Mouse (Mus musculus) CH12.LX (cell line): ENCODE data around the gene Cryge. TPM values are rescaled to one million over a fixed set of nuclear protein-coding genes. Genes with fewer than 3 reads are reported as not detected.

Experiments used
- DNase-seq: peaks from one replicate; pipeline ENCODE4 v3.0.0-alpha.2; 2013; ENCODE audit errors: extremely low read depth
- H3K27ac ChIP-seq: 2 replicates; pipeline ENCODE4 v1.5.1; 2012; ENCODE audit warnings: low read depth, mild to moderate bottlenecking, control low read depth, moderate library complexity; ENCODE audit not compliant: insufficient read depth
- H3K27me3 ChIP-seq: replicated peaks from 2 replicates; pipeline ENCODE3; 2012; ENCODE audit warnings: inconsistent platforms
- H3K36me3 ChIP-seq, 2 experiments: replicated peaks in 1 of 2; 2 replicates each; pipeline versions ENCODE3 to v1.6.1; 2012; ENCODE audit warnings: inconsistent platforms in 1 of 2, low read length in 1 of 2, mild to moderate bottlenecking in 1 of 2, mixed read lengths in 1 of 2, moderate library complexity in 1 of 2; ENCODE audit not compliant: control insufficient read depth in 1 of 2, insufficient read depth in 1 of 2
- H3K4me1 ChIP-seq, 2 experiments: 2 replicates each; pipeline ENCODE4 v1.6.1; 2012; ENCODE audit warnings: inconsistent platforms in 1 of 2, moderate library complexity in 1 of 2; ENCODE audit not compliant: insufficient read depth in 2 of 2, control insufficient read depth in 1 of 2
- H3K4me2 ChIP-seq: 2 replicates; pipeline ENCODE4 v1.6.1; 2012; ENCODE audit warnings: low read depth, mild to moderate bottlenecking, control low read depth; ENCODE audit not compliant: poor library complexity, insufficient read depth, severe bottlenecking
- H3K4me3 ChIP-seq, 3 experiments: fragments of 150-350 bp in 1 of 3; sonication (generic) in 1 of 3; replicated peaks in 1 of 3; 2 replicates each; pipeline versions ENCODE3 to v1.5.1; 2011 to 2012; ENCODE audit warnings: low read depth in 2 of 3, low read length in 2 of 3, mild to moderate bottlenecking in 2 of 3, moderate library complexity in 2 of 3, control low read depth in 1 of 3, improper control_type of control experiment in 1 of 3, inconsistent platforms in 1 of 3, mixed read lengths in 1 of 3; ENCODE audit not compliant: poor library complexity in 1 of 3
- H3K79me2 ChIP-seq: replicated peaks from 2 replicates; pipeline ENCODE4 v1.6.1; 2012; ENCODE audit warnings: mild to moderate bottlenecking, moderate library complexity; ENCODE audit not compliant: control insufficient read depth, poor library complexity, insufficient read depth, severe bottlenecking; ENCODE audit errors: extremely low read depth
- H3K9ac ChIP-seq: 2 replicates; pipeline ENCODE4 v1.6.1; 2012; ENCODE audit warnings: low read depth, mild to moderate bottlenecking, control low read depth, moderate library complexity; ENCODE audit not compliant: insufficient read depth
- H3K9me3 ChIP-seq: replicated peaks from 2 replicates; pipeline ENCODE3; 2012; ENCODE audit warnings: low read length, inconsistent platforms, mixed read lengths
- BHLHE40 ChIP-seq: IDR thresholded peaks from 2 replicates; pipeline ENCODE4 v1.6.1; 2011; ENCODE audit warnings: mild to moderate bottlenecking, low read depth, low read length, improper control_type of control experiment
- CTCF ChIP-seq, 2 experiments: IDR thresholded peaks in 1 of 2; conservative IDR thresholded peaks in 1 of 2; 2 replicates each; pipeline ENCODE4 v1.5.1; 2011 to 2012; ENCODE audit warnings: low read depth in 2 of 2, low read length in 2 of 2, improper control_type of control experiment in 1 of 2, inconsistent platforms in 1 of 2, mild to moderate bottlenecking in 1 of 2, moderate library complexity in 1 of 2
- ELF1 ChIP-seq: IDR thresholded peaks from 2 replicates; pipeline ENCODE4 v1.6.1; 2014; ENCODE audit warnings: low read depth, mild to moderate bottlenecking, inconsistent platforms, low read length, improper control_type of control experiment
- GABPA ChIP-seq: IDR thresholded peaks from 2 replicates; pipeline ENCODE4 v1.6.1; 2012; ENCODE audit warnings: low read depth, low read length, improper control_type of control experiment, inconsistent platforms; ENCODE audit not compliant: insufficient replicate concordance
- IRF4 ChIP-seq: IDR thresholded peaks from 2 replicates; pipeline ENCODE4 v1.6.1; 2014; ENCODE audit warnings: low read depth, mild to moderate bottlenecking, inconsistent platforms, low read length, improper control_type of control experiment
- JUN ChIP-seq: IDR thresholded peaks from 2 replicates; pipeline ENCODE4 v1.6.1; 2011; ENCODE audit warnings: low read depth, mild to moderate bottlenecking, low read length, improper control_type of control experiment, moderate library complexity; ENCODE audit not compliant: insufficient read depth
- JUND ChIP-seq: conservative IDR thresholded peaks from 2 replicates; pipeline ENCODE4 v1.6.1; 2011; ENCODE audit warnings: low read depth, low read length, improper control_type of control experiment
- MAFK ChIP-seq: IDR thresholded peaks from 2 replicates; pipeline ENCODE4 v1.6.1; 2011; ENCODE audit warnings: low read length, improper control_type of control experiment; ENCODE audit not compliant: insufficient replicate concordance
- MXI1 ChIP-seq: IDR thresholded peaks from 2 replicates; pipeline ENCODE4 v1.6.1; 2011; ENCODE audit warnings: mild to moderate bottlenecking, low read depth, low read length, improper control_type of control experiment
- NELFE ChIP-seq: IDR thresholded peaks from 2 replicates; pipeline ENCODE4 v1.6.1; 2011; ENCODE audit warnings: low read depth, low read length, improper control_type of control experiment
- PAX5 ChIP-seq: IDR thresholded peaks from 2 replicates; pipeline ENCODE4 v1.6.1; 2012; ENCODE audit warnings: low read length, inconsistent platforms, mixed read lengths
- POLR2A ChIP-seq: IDR thresholded peaks from 2 replicates; pipeline ENCODE4 v1.6.1; 2011; ENCODE audit warnings: low read depth, mild to moderate bottlenecking, improper control_type of control experiment, low read length
- RAD21 ChIP-seq: IDR thresholded peaks from 2 replicates; pipeline ENCODE4 v1.6.1; 2011; ENCODE audit warnings: low read depth, mild to moderate bottlenecking, low read length, improper control_type of control experiment, moderate library complexity
- RCOR1 ChIP-seq: conservative IDR thresholded peaks from 2 replicates; pipeline ENCODE4 v1.6.1; 2012; ENCODE audit warnings: low read depth, mild to moderate bottlenecking, inconsistent platforms, low read length, improper control_type of control experiment
- SIN3A ChIP-seq: IDR thresholded peaks from 2 replicates; pipeline ENCODE4 v1.6.1; 2012; ENCODE audit warnings: low read length, improper control_type of control experiment, inconsistent platforms
- SMC3 ChIP-seq: IDR thresholded peaks from 2 replicates; pipeline ENCODE4 v1.6.1; 2011; ENCODE audit warnings: low read depth, low read length, improper control_type of control experiment
- USF1 ChIP-seq: IDR thresholded peaks from 2 replicates; pipeline ENCODE4 v1.6.1; 2014; ENCODE audit warnings: low read depth, mild to moderate bottlenecking, inconsistent platforms, low read length, improper control_type of control experiment
- USF2 ChIP-seq: conservative IDR thresholded peaks from 2 replicates; pipeline ENCODE4 v1.6.1; 2011; ENCODE audit warnings: low read depth, low read length, improper control_type of control experiment
- ZC3H11A ChIP-seq: IDR thresholded peaks from 2 replicates; pipeline ENCODE4 v1.6.1; 2012; ENCODE audit warnings: low read depth, mild to moderate bottlenecking, inconsistent platforms, low read length, improper control_type of control experiment
- ZKSCAN1 ChIP-seq: IDR thresholded peaks from 2 replicates; pipeline ENCODE4 v1.6.1; 2012; ENCODE audit warnings: low read depth, inconsistent platforms, low read length, improper control_type of control experiment, borderline replicate concordance
- ZMIZ1 ChIP-seq: IDR thresholded peaks from 2 replicates; pipeline ENCODE4 v1.6.1; 2012; ENCODE audit warnings: low read depth, mild to moderate bottlenecking, inconsistent platforms, low read length, improper control_type of control experiment
- ZNF384 ChIP-seq: IDR thresholded peaks from 2 replicates; pipeline ENCODE4 v1.6.1; 2012; ENCODE audit warnings: low read depth, low read length, improper control_type of control experiment, inconsistent platforms
- dilution Hi-C: fragments of 300-500 bp; cut with MboI; formaldehyde crosslinking; loops from 2 replicates; pipeline ENCODE4 v1.14.3; 2020; ENCODE audit warnings: low sequenced_read_pairs; ENCODE audit not compliant: extremely low pct_unique_long_range_greater_than_20kb, extremely low pct_ligation_motif_present
- in situ Hi-C: fragments of 300-500 bp; cut with MboI; formaldehyde crosslinking; loops from 3 replicates; pipeline ENCODE4 v1.14.3; 2019; ENCODE audit warnings: low sequenced_read_pairs, low pct_ligation_motif_present, low pct_unique_long_range_greater_than_20kb, mixed read lengths
- polyA plus RNA-seq: library from polyadenylated mRNA; unstranded; fragments of >175 nt; gene quantifications from 2 replicates; pipeline ENCODE4 v1.2.1, GENCODE M21; 2012; ENCODE audit warnings: low read depth; ENCODE audit not compliant: insufficient read length
- total RNA-seq, 2 experiments: library from RNA; depleted of rRNA; stranded (reverse); fragments of 300-350 nt in 1 of 2; fragments of >200 nt in 1 of 2; gene quantifications; 2 replicates each; pipeline ENCODE4 v1.2.3; 2012 to 2014

The Cryge gene
- total and polyA plus RNA-seq, 3 experiments = not detected

DNA sequence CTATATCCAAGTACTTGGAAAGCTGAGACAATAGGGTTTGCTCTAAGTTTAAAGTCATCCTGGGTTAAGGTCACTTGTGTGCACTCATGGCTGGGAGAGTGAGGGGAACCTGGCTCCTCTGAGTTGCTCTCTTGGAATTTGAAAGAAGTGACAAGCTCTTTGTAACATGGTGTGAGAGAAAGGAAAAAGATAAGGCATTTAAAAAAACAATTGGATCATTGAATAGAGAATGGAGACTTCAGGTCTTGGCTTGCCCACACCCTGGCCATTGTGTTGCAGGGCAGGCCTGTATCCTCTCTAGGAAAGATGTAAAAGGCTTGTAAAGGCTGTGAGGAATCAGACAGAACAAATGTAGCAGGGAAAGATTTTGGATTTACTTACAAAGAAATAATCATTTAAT lies 16.9 kb upstream of the Cryge start (continued):
- TF ChIP-seq ZNF384 = no peak

DNA sequence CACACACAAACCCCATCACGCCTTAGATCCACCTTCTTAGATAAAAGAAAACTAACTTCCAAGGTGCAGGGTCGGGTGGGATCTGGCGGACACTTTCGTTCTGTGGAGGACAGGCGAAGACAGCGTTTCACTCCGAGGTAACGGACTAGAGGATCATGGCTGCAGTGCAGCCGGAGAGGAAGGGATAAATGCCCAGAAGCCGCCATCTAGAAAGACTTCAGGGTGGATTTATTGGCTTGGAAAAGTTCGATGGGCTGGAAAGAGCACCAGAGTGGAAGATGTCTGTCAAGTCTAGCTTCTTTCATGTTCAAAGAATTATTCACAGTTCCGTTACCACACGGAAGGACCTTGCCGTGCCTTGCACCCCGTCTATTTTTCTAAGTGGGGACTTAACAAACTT lies 13.3 kb upstream of the Cryge start:
- in situ Hi-C loops = no loop called here
- Histone ChIP-seq H3K4me1 (peaks cover 0 to 20% of the 10 kb centered on the region in 2 experiments; a peak in 3 of 4 replicates), H3K79me2 (no peaks in the 10 kb centered on the region), H3K4me3 (no peak overlapping the region), H3K27ac (no peak overlapping the region), H3K4me2 (no peak overlapping the region), H3K27me3 (no peaks in the 10 kb centered on the region), H3K9me3 (peaks cover 2% of the 10 kb centered on the region), H3K9ac (no peak overlapping the region), H3K36me3 (no peaks in the 10 kb centered on the region)
- dilution Hi-C loops = no loop called here
- TF ChIP-seq PAX5 (no peak), IRF4 (no peak), MXI1 (no peak), CTCF (conservative IDR thresholded peaks at IDR 0.05 in 1 of 2, IDR thresholded peaks at IDR 0.05 in 1 of 2; ENCODE audit: low read depth in 2 of 2, low read length in 2 of 2) (no peak), ZKSCAN1 (no peak), POLR2A (no peak), JUND (no peak), ZC3H11A (no peak), ZMIZ1 (no peak), JUN (no peak), RCOR1 (no peak), USF2 (no peak)
- DNase-seq = no peak

DNA sequence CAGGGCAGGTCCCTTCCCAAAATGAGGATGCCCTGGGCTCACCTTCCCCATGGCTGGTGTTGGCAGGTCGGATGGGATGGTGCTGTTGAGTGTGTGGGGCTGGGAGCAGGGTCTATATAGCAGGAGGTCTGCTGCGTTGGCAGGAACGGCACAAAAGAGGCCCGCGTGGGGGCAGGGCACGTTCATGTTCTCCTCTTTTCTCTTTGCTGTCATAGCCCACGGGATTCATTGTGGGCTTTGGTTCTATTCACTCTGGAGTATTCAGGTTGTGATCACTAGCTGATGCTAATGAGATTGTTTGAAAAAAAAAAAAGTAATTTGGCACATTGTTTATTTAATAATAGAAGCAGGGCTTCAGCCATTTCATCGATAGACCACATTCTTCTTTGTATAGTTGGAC lies 12.4 kb upstream of the Cryge start, which contains the start of gene Crygd:
Gene Crygd, minus strand, starts transcription at position 101 of the 400 bp plus-strand sequence.
- dilution Hi-C loops (no loop called here), in situ Hi-C loops (no loop called here)
- no peak within 1 kb of the TSS for H3K9ac ChIP-seq
- TF ChIP-seq RAD21 (no peak), GABPA (no peak), NELFE (no peak), ZC3H11A (no peak), SIN3A (no peak), ELF1 (no peak), SMC3 (no peak), MAFK (no peak), BHLHE40 (no peak), USF1 (no peak)
- no peaks in the 10 kb centered on the region for H3K27me3 ChIP-seq
- no peak within 1 kb of the TSS for H3K27ac ChIP-seq
- H3K79me2 ChIP-seq = no peaks in the 10 kb centered on the region
- no peaks in the 10 kb centered on the region for H3K36me3 ChIP-seq
- H3K9me3 ChIP-seq = peaks cover 2% of the 10 kb centered on the region
- H3K4me1 ChIP-seq = peaks cover 0 to 20% of the 10 kb centered on the region in 2 experiments; a peak in 3 of 4 replicates
- H3K4me3 ChIP-seq = no peak within 1 kb of the TSS
- H3K4me2 ChIP-seq = no peak within 1 kb of the TSS
- no peak for DNase-seq
